In the genomic region with DNA sequence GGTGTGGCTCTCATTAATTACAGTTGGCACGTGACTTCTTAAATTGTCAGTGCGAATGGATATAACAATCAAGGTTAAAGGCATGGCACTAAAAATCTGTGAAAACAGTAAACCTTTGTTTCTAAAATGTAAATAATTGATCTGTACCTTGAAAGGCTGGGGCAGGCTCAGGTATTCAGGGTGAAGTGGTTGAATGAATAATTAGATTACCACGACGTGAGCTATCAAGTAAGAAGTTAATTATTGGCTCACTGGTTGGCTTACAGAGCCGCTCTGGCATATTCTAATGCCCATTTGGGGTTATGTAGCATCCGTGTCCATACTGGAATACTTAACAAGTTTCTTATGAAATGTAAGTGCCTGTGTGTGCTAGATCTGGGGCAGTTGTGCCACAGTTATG, we compare ENCODE assay signal across 14 mouse cellular contexts.
"Had no signal": no experiment of that assay in that cellular context is flagged by ENCODE, and none has a peak within 500 bp of the region (broad histone marks: within the 10 kb centered on the region; RNA-seq: fewer than 3 reads in every experiment).

No protein-coding gene starts in this region.

- ATAC-seq: hindbrain, embryonic 16.5 days; inflammation-experienced regulatory T-cells, adult 6 months; liver, embryonic 12.5 days; midbrain, embryonic 16.5 days had no signal

- H3K4me2 ChIP-seq: hindbrain, embryonic 12.5 days; limb, embryonic 15.5 days; liver, embryonic 12.5 days; midbrain, embryonic 12.5 days; neural tube, embryonic 13.5 days had no signal

- DNase-seq: retina, postnatal 1 day; right cerebral cortex, postnatal 4 days; spleen, adult 18-20 months; thymus, adult 18-20 months; thymus, postnatal 14 days had no signal

- H3K27me3 ChIP-seq: hindbrain, embryonic 12.5 days; limb, embryonic 15.5 days; liver, embryonic 12.5 days; midbrain, embryonic 12.5 days; neural tube, embryonic 13.5 days had no signal

- H3K4me1 ChIP-seq: limb, embryonic 15.5 days had no signal

- H3K9me3 ChIP-seq: hindbrain, embryonic 12.5 days; limb, embryonic 15.5 days; liver, embryonic 12.5 days; midbrain, embryonic 12.5 days; neural tube, embryonic 13.5 days had no signal

- H3K27ac ChIP-seq: hindbrain, embryonic 12.5 days; left cerebral cortex, adult 2 months; limb, embryonic 15.5 days; liver, embryonic 12.5 days; midbrain, embryonic 12.5 days; neural tube, embryonic 13.5 days had no signal

- H3K9ac ChIP-seq: hindbrain, embryonic 12.5 days; limb, embryonic 15.5 days; liver, embryonic 12.5 days; midbrain, embryonic 12.5 days; neural tube, embryonic 13.5 days had no signal

- H3K36me3 ChIP-seq: hindbrain, embryonic 12.5 days; liver, embryonic 12.5 days; midbrain, embryonic 12.5 days; neural tube, embryonic 13.5 days had no signal

- H3K4me3 ChIP-seq: hindbrain, embryonic 12.5 days; left cerebral cortex, adult 2 months; limb, embryonic 15.5 days; liver, embryonic 12.5 days; midbrain, embryonic 12.5 days; neural tube, embryonic 13.5 days had no signal
